Mouse (Mus musculus): ENCODE measurements around the gene Tmem40.

- TF ChIP-seq CTCF (IDR thresholded peaks at IDR 0.05; ENCODE audit: borderline replicate concordance, insufficient read depth, low read length) (no peak), POLR2A (IDR thresholded peaks at IDR 0.05; ENCODE audit: low read depth, low read length) (no peak)
These were observed 6.0 kb upstream of the Tmem40 start for GRCm38 (mm10) chr6:115768207-115768606.
